In genomic region chr15:102115731-102116231, GRCm38 (mm10) we compare ENCODE assay signal across 12 mouse cellular contexts. TPM values are rescaled to one million over a fixed set of nuclear protein-coding genes. Genes with fewer than 3 reads are reported as not detected.
A peak's percentile ranks its signal among the peaks of the same experiment; 100 is the strongest.
DNase-seq lines count a peak whose midpoint lies in the region; ATAC-seq and TF ChIP-seq lines count a peak whose summit lies in the region.
"Had no signal": no experiment of that assay in that cellular context is flagged by ENCODE, and none has a peak within 500 bp of the region (broad histone marks: within the 10 kb centered on the region; RNA-seq: fewer than 3 reads in every experiment).

No protein-coding gene starts in this region.

- H3K4me1 ChIP-seq in liver, embryonic 11.5 days (replicated peaks; ENCODE audit: control insufficient read depth, insufficient read depth, low read length), result peaks cover 3% of the 10 kb centered on the region; the same call in 1 of the 2 replicates
- peaks cover 4% of the 10 kb centered on the region; the same call in 1 of the 2 replicates for H3K4me1 ChIP-seq in intestine, postnatal 0 days (replicated peaks; ENCODE audit: control insufficient read depth, insufficient read depth, low read length)
- H3K4me1 ChIP-seq in kidney, embryonic 14.5 days (ENCODE audit: control insufficient read depth, insufficient read depth, low read length), result no peaks in the 10 kb centered on the region

- no peaks in the 10 kb centered on the region for H3K9me3 ChIP-seq in liver, embryonic 11.5 days (ENCODE audit: control insufficient read depth, low read length)
- no peaks in the 10 kb centered on the region for H3K9me3 ChIP-seq in intestine, postnatal 0 days (ENCODE audit: control insufficient read depth)
- no peaks in the 10 kb centered on the region for H3K9me3 ChIP-seq in kidney, embryonic 14.5 days (ENCODE audit: control insufficient read depth, low read length)

- H3K27me3 ChIP-seq in liver, embryonic 11.5 days (replicated peaks; ENCODE audit: control insufficient read depth, insufficient read depth, low read length), result no peaks in the 10 kb centered on the region
- no peaks in the 10 kb centered on the region for H3K27me3 ChIP-seq in intestine, postnatal 0 days (replicated peaks; ENCODE audit: control insufficient read depth, insufficient read depth, low read length)
- H3K27me3 ChIP-seq in kidney, embryonic 14.5 days (ENCODE audit: control insufficient read depth, insufficient read depth, low read length), result no peaks in the 10 kb centered on the region
- H3K27me3 ChIP-seq: CH12.LX had no signal

- 68% methylated on average over 9 of the region's 9 CpGs for WGBS in liver, embryonic 11.5 days
- 67% methylated on average over 9 of the region's 9 CpGs for WGBS in intestine, postnatal 0 days
- WGBS in kidney, embryonic 14.5 days, result 74% methylated on average over 9 of the region's 9 CpGs

- DNase-seq in cerebellum, adult 9-10 months, result peak; percentile 64
- no peak for DNase-seq in cerebellum, postnatal 4 days (ENCODE audit: low spot score in 2 of 2)
- DNase-seq in liver, embryonic 11.5 days (ENCODE audit: low spot score), result no peak
- no peak for DNase-seq in liver
- DNase-seq: adrenal gland, postnatal 10 days had no signal

- TF ChIP-seq CTCF in intestine, postnatal 0 days (IDR thresholded peaks at IDR 0.05; ENCODE audit: low read depth), result no peak

- no peak overlapping the region for H3K9ac ChIP-seq in liver, embryonic 11.5 days (ENCODE audit: low read depth, low read length)
- H3K9ac ChIP-seq in intestine, postnatal 0 days (ENCODE audit: low read depth, low read length), result no peak overlapping the region
- no peak overlapping the region for H3K9ac ChIP-seq in kidney, embryonic 14.5 days (ENCODE audit: low read depth, low read length)

- ATAC-seq in liver, embryonic 11.5 days (replicated peaks; ENCODE audit: low FRiP score), result 0 out of 2 replicates have a peak, but pooled peaks have one; percentile 38
- ATAC-seq in activated CD4-positive, CD25-positive, alpha-beta regulatory T cell, adult 4 months, result peak; percentile 98
- ATAC-seq in intestine, postnatal 0 days, result peak; percentile 83
- no peak for ATAC-seq in kidney, embryonic 14.5 days (ENCODE audit: low FRiP score, low TSS enrichment)
- ATAC-seq in megakaryocyte-erythroid progenitor cell, adult 5-6 weeks (replicated peaks; ENCODE audit: low FRiP score, low TSS enrichment, poor library complexity, severe bottlenecking), result no peak

- H3K36me3 ChIP-seq in liver, embryonic 11.5 days (ENCODE audit: control insufficient read depth, insufficient read depth, low read length), result peaks cover 27% of the 10 kb centered on the region
- H3K36me3 ChIP-seq in intestine, postnatal 0 days (ENCODE audit: control insufficient read depth, insufficient read depth), result peaks cover 81% of the 10 kb centered on the region
- peaks cover 87% of the 10 kb centered on the region for H3K36me3 ChIP-seq in kidney, embryonic 14.5 days (ENCODE audit: control insufficient read depth, insufficient read depth, low read length)

- H3K27ac ChIP-seq in liver, embryonic 11.5 days (ENCODE audit: low read depth, low read length), result no peak overlapping the region
- peak overlapping the region; percentile 15; the same call in 1 of the 2 replicates for H3K27ac ChIP-seq in intestine, postnatal 0 days (ENCODE audit: low read depth, low read length)
- no peak overlapping the region for H3K27ac ChIP-seq in kidney, embryonic 14.5 days (ENCODE audit: low read depth, low read length)

- H3K4me3 ChIP-seq in liver, embryonic 11.5 days (ENCODE audit: low read depth, low read length), result no peak overlapping the region
- no peak overlapping the region for H3K4me3 ChIP-seq in intestine, postnatal 0 days (ENCODE audit: low read depth, low read length)
- no peak overlapping the region for H3K4me3 ChIP-seq in kidney, embryonic 14.5 days (ENCODE audit: low read length)
- H3K4me3 ChIP-seq: erythroblast, embryonic 14.5 days had no signal

- no peak overlapping the region for H3K4me2 ChIP-seq in liver, embryonic 11.5 days
- H3K4me2 ChIP-seq in intestine, postnatal 0 days (replicated peaks; ENCODE audit: low read depth), result no peak overlapping the region
- no peak overlapping the region for H3K4me2 ChIP-seq in kidney, embryonic 14.5 days (replicated peaks; ENCODE audit: low read depth, low read length)

RNA-seq across cellular contexts. Expression of gene Tns2, which starts 15.6 kb away (rescaled TPM):
- polyA plus RNA-seq in liver, embryonic 11.5 days (2014; fragmentation: Nextera tagmentation; extraction: Ambion mirVana), result 13.2 and 17.8 TPM in 2 replicates
- polyA plus RNA-seq in activated CD4-positive, CD25-positive, alpha-beta regulatory T cell, adult 4 months (2017; shearing (Covaris generic)), result 1 to 10 TPM; 1.5 to 2.9 TPM
- polyA plus RNA-seq in intestine, postnatal 0 days (2015; fragmentation: Nextera tagmentation; extraction: Ambion mirVana), result 11.7 and 15.0 TPM in 2 replicates
- 39.1 and 46.6 TPM in 2 replicates for polyA plus RNA-seq in kidney, embryonic 14.5 days (2014; fragmentation: Nextera tagmentation; extraction: Ambion mirVana)
- total RNA-seq in megakaryocyte-erythroid progenitor cell, adult 5-6 weeks (2014; fragmentation: Nextera tagmentation), result not detected in 2 replicates
- not detected in 2 replicates for total RNA-seq in megakaryocyte-erythroid progenitor cell, adult 5-6 weeks (2017)

RNA-seq across cellular contexts. Expression of gene Spryd3, which starts 20.3 kb away (rescaled TPM):
- polyA plus RNA-seq in liver, embryonic 11.5 days (2014; fragmentation: Nextera tagmentation; extraction: Ambion mirVana), result 15.1 and 18.7 TPM in 2 replicates
- polyA plus RNA-seq in activated CD4-positive, CD25-positive, alpha-beta regulatory T cell, adult 4 months (2017; shearing (Covaris generic)), result 10 to 100 TPM; 19.5 to 42.0 TPM
- polyA plus RNA-seq in intestine, postnatal 0 days (2015; fragmentation: Nextera tagmentation; extraction: Ambion mirVana), result 26.3 and 26.7 TPM in 2 replicates
- polyA plus RNA-seq in kidney, embryonic 14.5 days (2014; fragmentation: Nextera tagmentation; extraction: Ambion mirVana), result 9.0 and 11.1 TPM in 2 replicates
- total RNA-seq in megakaryocyte-erythroid progenitor cell, adult 5-6 weeks (2014; fragmentation: Nextera tagmentation), result 19.6 and 21.5 TPM in 2 replicates
- 14.4 and 18.7 TPM in 2 replicates for total RNA-seq in megakaryocyte-erythroid progenitor cell, adult 5-6 weeks (2017)

RNA-seq across cellular contexts. Expression of gene Igfbp6, which starts 28.4 kb away (rescaled TPM):
- 0.77 and 1.1 TPM in 2 replicates for polyA plus RNA-seq in liver, embryonic 11.5 days (2014; fragmentation: Nextera tagmentation; extraction: Ambion mirVana)
- polyA plus RNA-seq in activated CD4-positive, CD25-positive, alpha-beta regulatory T cell, adult 4 months (2017; shearing (Covaris generic)), result under 1 TPM in 1 of 2 experiments, not detected in 1; 0.81 TPM
- polyA plus RNA-seq in intestine, postnatal 0 days (2015; fragmentation: Nextera tagmentation; extraction: Ambion mirVana), result 27.8 and 29.1 TPM in 2 replicates
- 24.0 and 27.1 TPM in 2 replicates for polyA plus RNA-seq in kidney, embryonic 14.5 days (2014; fragmentation: Nextera tagmentation; extraction: Ambion mirVana)
- not detected in 2 replicates for total RNA-seq in megakaryocyte-erythroid progenitor cell, adult 5-6 weeks (2014; fragmentation: Nextera tagmentation)
- not detected in 2 replicates for total RNA-seq in megakaryocyte-erythroid progenitor cell, adult 5-6 weeks (2017)

RNA-seq across cellular contexts. Expression of gene Soat2, which starts 34.5 kb away (rescaled TPM):
- 31.4 and 36.2 TPM in 2 replicates for polyA plus RNA-seq in liver, embryonic 11.5 days (2014; fragmentation: Nextera tagmentation; extraction: Ambion mirVana)
- 1 to 10 TPM; 1.2 to 1.5 TPM for polyA plus RNA-seq in activated CD4-positive, CD25-positive, alpha-beta regulatory T cell, adult 4 months (2017; shearing (Covaris generic))
- 52.7 and 56.7 TPM in 2 replicates for polyA plus RNA-seq in intestine, postnatal 0 days (2015; fragmentation: Nextera tagmentation; extraction: Ambion mirVana)
- 0.11 and 0.28 TPM in 2 replicates for polyA plus RNA-seq in kidney, embryonic 14.5 days (2014; fragmentation: Nextera tagmentation; extraction: Ambion mirVana)
- 12.8 and 15.4 TPM in 2 replicates for total RNA-seq in megakaryocyte-erythroid progenitor cell, adult 5-6 weeks (2014; fragmentation: Nextera tagmentation)
- 8.9 and 11.2 TPM in 2 replicates for total RNA-seq in megakaryocyte-erythroid progenitor cell, adult 5-6 weeks (2017)
- total RNA-seq: midbrain, postnatal 0 days had no signal

RNA-seq across cellular contexts. Expression of gene Eif4b, which starts 42.2 kb away (rescaled TPM):
- 154 and 162 TPM in 2 replicates for polyA plus RNA-seq in liver, embryonic 11.5 days (2014; fragmentation: Nextera tagmentation; extraction: Ambion mirVana)
- polyA plus RNA-seq in activated CD4-positive, CD25-positive, alpha-beta regulatory T cell, adult 4 months (2017; shearing (Covaris generic)), result 100 to 1,000 TPM in 1 of 2 experiments, 10 to 100 TPM in 1; 87.7 to 132 TPM
- polyA plus RNA-seq in intestine, postnatal 0 days (2015; fragmentation: Nextera tagmentation; extraction: Ambion mirVana), result 47.8 and 53.0 TPM in 2 replicates
- 85.1 and 139 TPM in 2 replicates for polyA plus RNA-seq in kidney, embryonic 14.5 days (2014; fragmentation: Nextera tagmentation; extraction: Ambion mirVana)
- 328 and 355 TPM in 2 replicates for total RNA-seq in megakaryocyte-erythroid progenitor cell, adult 5-6 weeks (2014; fragmentation: Nextera tagmentation)
- 527 and 549 TPM in 2 replicates for total RNA-seq in megakaryocyte-erythroid progenitor cell, adult 5-6 weeks (2017)

Comparison
In these comparisons a context has a peak if more than half of its experiments do, and no peak if none do; other contexts are left out.
1. ATAC-seq: peak in liver, embryonic 11.5 days (single experiment), activated CD4-positive, CD25-positive, alpha-beta regulatory T cell, adult 4 months (single experiment) and intestine, postnatal 0 days (single experiment); none in kidney, embryonic 14.5 days (single experiment) and megakaryocyte-erythroid progenitor cell, adult 5-6 weeks (single experiment).
2. RNA of gene Igfbp6, which starts 28.4 kb away (polyA plus RNA-seq): 27.8 to 29.1 TPM in intestine, postnatal 0 days and 24.0 to 27.1 TPM in kidney, embryonic 14.5 days; 0.77 to 1.1 TPM in liver, embryonic 11.5 days and 0.81 TPM in activated CD4-positive, CD25-positive, alpha-beta regulatory T cell, adult 4 months; every median in the first group is over 10 times any median in the second.